Mouse (Mus musculus): ENCODE measurements around the gene Urb1. TPM values are rescaled to one million over a fixed set of nuclear protein-coding genes. Genes with fewer than 3 reads are reported as not detected.
"Not testable (repeated sequence)": the region's sequence is repeated elsewhere in the genome, so short reads cannot be mapped to it uniquely, and the experiment has no call there.

Urb1 gene
- polyA plus RNA-seq, 1 experiment from 2014 or later, result 9.7 TPM

DNA sequence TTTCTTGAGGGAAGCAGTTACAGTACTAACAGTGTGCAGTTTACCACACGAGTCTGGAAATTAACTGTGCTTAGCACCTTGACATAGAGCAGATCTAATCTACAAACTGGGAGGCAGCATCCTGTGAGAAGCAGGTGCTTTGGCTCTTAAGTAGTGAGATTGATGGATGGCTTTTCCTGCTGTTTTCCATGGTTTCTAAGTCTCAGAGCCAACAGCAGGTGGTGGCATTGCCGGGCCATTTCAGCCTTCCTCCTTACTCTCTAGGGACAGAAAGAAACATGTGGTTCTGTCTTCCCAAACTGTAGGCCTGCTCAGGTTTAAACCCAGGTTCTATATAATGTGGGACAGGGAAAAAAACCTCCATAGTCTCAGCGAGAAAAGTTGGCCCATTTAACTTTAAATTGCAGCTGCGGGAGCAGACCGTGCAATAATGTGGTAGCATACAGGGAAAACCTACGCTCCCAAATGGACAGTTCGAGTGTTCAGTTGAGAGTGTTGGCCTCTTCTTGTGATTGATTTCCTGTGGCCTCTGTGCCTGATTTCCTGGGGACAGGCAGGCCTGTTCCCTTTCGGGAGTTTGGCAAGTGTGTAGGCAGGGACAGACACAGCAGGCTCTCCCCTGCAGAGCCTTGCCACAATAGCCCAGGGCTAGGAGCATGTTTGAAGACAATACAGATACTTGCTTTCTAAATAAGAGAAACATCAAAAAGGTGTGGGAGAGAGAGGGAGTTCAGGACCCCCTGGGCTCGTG lies 23.0 kb upstream of the Urb1 start:
- no peak overlapping the region for H3K4me2 ChIP-seq
- no peak overlapping the region for H3K9ac ChIP-seq
- H3K27me3 ChIP-seq (replicated peaks), result peaks cover 96% of the 10 kb centered on the region
- no peak overlapping the region for H3K27ac ChIP-seq
- no peaks in the 10 kb centered on the region for H3K36me3 ChIP-seq
- ATAC-seq, result no peak
- peaks cover 30% of the 10 kb centered on the region for H3K4me1 ChIP-seq
- H3K4me3 ChIP-seq, result no peak overlapping the region
- WGBS (ENCODE audit: insufficient replicate concordance), result 43% methylated on average over 9 of the region's 9 CpGs
- H3K9me3 ChIP-seq (replicated peaks), result no peaks in the 10 kb centered on the region

DNA sequence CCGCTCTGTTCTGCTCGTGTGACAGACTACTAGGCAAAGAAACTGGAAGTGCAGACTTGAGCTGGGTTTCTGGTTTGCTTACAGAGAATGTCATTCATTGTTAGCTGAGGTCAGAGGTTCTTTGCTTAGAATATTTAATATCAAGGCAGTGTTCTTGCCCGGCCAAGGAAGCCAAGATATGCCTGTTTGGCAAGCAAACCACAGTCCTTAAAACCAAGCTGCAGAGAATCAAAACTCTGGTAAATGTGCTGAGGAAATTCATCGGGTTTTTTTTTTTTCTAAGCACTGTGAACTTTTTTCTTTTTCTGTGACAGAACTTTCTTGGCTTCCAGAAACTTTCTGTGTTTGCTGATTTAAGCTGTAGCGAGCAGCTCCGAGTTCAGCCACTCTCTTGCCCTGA lies 22.3 kb upstream of the Urb1 start:
- WGBS (ENCODE audit: insufficient replicate concordance), result 46% methylated on average over 6 of the region's 6 CpGs

GRCm38 (mm10) chr16:90831676-90832075 lies 21.5 kb upstream of the Urb1 start:
- no peak for ATAC-seq
- WGBS (ENCODE audit: insufficient replicate concordance), result 26% methylated on average over 15 of the region's 15 CpGs
- Histone ChIP-seq H3K27me3 (replicated peaks) (peaks cover 87% of the 10 kb centered on the region), H3K36me3 (no peaks in the 10 kb centered on the region), H3K4me1 (peaks cover 36% of the 10 kb centered on the region), H3K27ac (no peak overlapping the region), H3K9me3 (replicated peaks) (no peaks in the 10 kb centered on the region), H3K4me2 (peak overlapping the region; percentile 86), H3K4me3 (peak overlapping the region; percentile 61; the same call in 1 of the 2 replicates), H3K9ac (no peak overlapping the region)

More for the DNA sequence above, 22.3 kb upstream of the Urb1 start:
- no peaks in the 10 kb centered on the region for H3K36me3 ChIP-seq
- no peak for ATAC-seq
- H3K9ac ChIP-seq, result no peak overlapping the region
- H3K4me1 ChIP-seq, result peaks cover 35% of the 10 kb centered on the region
- no peak overlapping the region for H3K4me2 ChIP-seq
- no peak overlapping the region for H3K27ac ChIP-seq
- H3K9me3 ChIP-seq (replicated peaks), result no peaks in the 10 kb centered on the region
- H3K27me3 ChIP-seq (replicated peaks), result peaks cover 93% of the 10 kb centered on the region
- no peak overlapping the region for H3K4me3 ChIP-seq

- WGBS (ENCODE audit: insufficient replicate concordance), result 2% methylated on average over 61 of the region's 67 CpGs
- ATAC-seq, result peak; percentile 52
- H3K4me1 ChIP-seq, result peaks cover 36% of the 10 kb centered on the region
- H3K27ac ChIP-seq, result peak overlapping the region; percentile 57
- H3K36me3 ChIP-seq, result no peaks in the 10 kb centered on the region
- peak overlapping the region; percentile 61 for H3K4me3 ChIP-seq
- peak overlapping the region; percentile 86 for H3K4me2 ChIP-seq
- no peaks in the 10 kb centered on the region for H3K9me3 ChIP-seq (replicated peaks)
- H3K27me3 ChIP-seq (replicated peaks), result peaks cover 80% of the 10 kb centered on the region
- peak overlapping the region; percentile 67 for H3K9ac ChIP-seq
These were observed 20.6 kb upstream of the Urb1 start for GRCm38 (mm10) chr16:90830686-90831439.

GRCm38 (mm10) chr16:90829894-90830685 lies 19.9 kb upstream of the Urb1 start:
- Histone ChIP-seq H3K4me2 (peak overlapping the region; percentile 86), H3K4me1 (peaks cover 36% of the 10 kb centered on the region), H3K9ac (peak overlapping the region; percentile 67), H3K27me3 (replicated peaks) (peaks cover 74% of the 10 kb centered on the region), H3K9me3 (replicated peaks) (no peaks in the 10 kb centered on the region), H3K27ac (peak overlapping the region; percentile 61), H3K36me3 (no peaks in the 10 kb centered on the region), H3K4me3 (peak overlapping the region; percentile 61)
- under 1% methylated on average over 45 of the region's 45 CpGs for WGBS (ENCODE audit: insufficient replicate concordance)
- ATAC-seq, result peak; percentile 93

DNA sequence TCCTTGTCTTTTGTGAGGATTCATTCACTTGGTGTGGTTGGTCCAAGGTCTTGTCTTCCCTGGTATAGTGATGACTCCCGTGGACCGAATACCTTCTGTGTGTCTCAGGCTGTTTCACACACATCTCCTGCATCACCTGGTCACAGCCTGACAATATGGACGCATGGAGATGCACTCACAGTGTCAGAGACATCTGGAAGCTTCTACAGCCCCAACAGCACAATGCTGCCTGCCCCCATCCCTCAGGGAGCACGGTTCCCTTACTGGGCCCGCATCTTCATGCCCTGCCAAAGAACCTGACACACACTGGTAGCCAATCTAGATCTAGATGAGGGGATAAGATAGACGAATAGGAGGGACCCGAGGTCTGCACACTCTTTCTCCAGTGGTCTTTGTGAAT lies 18.9 kb upstream of the Urb1 start:
- no peak for ATAC-seq
- Histone ChIP-seq H3K4me2 (peak overlapping the region; percentile 86), H3K27me3 (replicated peaks) (peaks cover 68% of the 10 kb centered on the region)

GRCm38 (mm10) chr16:90827498-90827897 lies 17.3 kb upstream of the Urb1 start:
- Histone ChIP-seq H3K27ac (no peak overlapping the region), H3K9ac (no peak overlapping the region), H3K27me3 (replicated peaks) (peaks cover 52% of the 10 kb centered on the region), H3K4me3 (no peak overlapping the region), H3K4me1 (peaks cover 45% of the 10 kb centered on the region), H3K4me2 (no peak overlapping the region), H3K36me3 (no peaks in the 10 kb centered on the region), H3K9me3 (replicated peaks) (no peaks in the 10 kb centered on the region)
- 79% methylated on average over 9 of the region's 9 CpGs for WGBS (ENCODE audit: insufficient replicate concordance)
- no peak for ATAC-seq

More for the DNA sequence above, 18.9 kb upstream of the Urb1 start:
- 67% methylated on average over 7 of the region's 7 CpGs for WGBS (ENCODE audit: insufficient replicate concordance)
- H3K9ac ChIP-seq, result no peak overlapping the region; the same call in 1 of the 2 replicates
- 0 out of 2 replicates have a peak overlapping the region, but pooled peaks have one; percentile 61 for H3K27ac ChIP-seq
- H3K4me3 ChIP-seq, result no peak overlapping the region
- H3K9me3 ChIP-seq (replicated peaks), result no peaks in the 10 kb centered on the region
- H3K4me1 ChIP-seq, result peaks cover 36% of the 10 kb centered on the region
- no peaks in the 10 kb centered on the region for H3K36me3 ChIP-seq

GRCm38 (mm10) chr16:90826457-90826856 lies 16.2 kb upstream of the Urb1 start, which contains the start of gene Eva1c:
Eva1c (plus strand) TSS chr16:90826719.
- Histone ChIP-seq H3K4me3 (no peak within 1 kb of the TSS), H3K36me3 (no peaks in the 10 kb centered on the region), H3K27me3 (replicated peaks) (peaks cover 48% of the 10 kb centered on the region), H3K4me2 (no peak within 1 kb of the TSS), H3K9ac (no peak within 1 kb of the TSS), H3K4me1 (peaks cover 52% of the 10 kb centered on the region), H3K9me3 (replicated peaks) (no peaks in the 10 kb centered on the region), H3K27ac (no peak within 1 kb of the TSS)
- no peak for ATAC-seq
- WGBS (ENCODE audit: insufficient replicate concordance), result 56% methylated on average over 7 of the region's 7 CpGs

DNA sequence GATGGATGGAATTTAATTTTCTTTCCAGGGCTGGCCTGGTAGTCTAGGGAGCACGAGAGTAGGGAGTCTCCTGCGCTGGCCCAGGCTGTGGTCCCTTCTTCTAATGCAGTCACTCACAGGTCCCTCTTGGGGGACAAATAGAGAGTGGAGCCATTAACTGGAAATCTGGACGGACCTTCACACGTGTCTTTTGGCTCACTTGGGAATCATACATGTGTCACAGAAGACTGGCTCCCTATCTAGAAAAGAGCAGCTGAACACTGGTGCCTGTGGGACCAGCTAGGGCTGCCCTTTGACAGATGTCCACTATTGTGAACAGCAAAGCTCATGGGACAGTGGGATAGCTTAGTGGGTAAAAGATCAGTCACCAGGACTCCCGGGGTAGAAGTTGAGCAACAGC lies 15.8 kb upstream of the Urb1 start:
- no peaks in the 10 kb centered on the region for H3K9me3 ChIP-seq (replicated peaks)
- no peaks in the 10 kb centered on the region for H3K36me3 ChIP-seq
- H3K9ac ChIP-seq, result no peak overlapping the region
- H3K27me3 ChIP-seq (replicated peaks), result peaks cover 47% of the 10 kb centered on the region
- ATAC-seq, result no peak
- no peak overlapping the region for H3K4me3 ChIP-seq
- peaks cover 52% of the 10 kb centered on the region for H3K4me1 ChIP-seq
- WGBS (ENCODE audit: insufficient replicate concordance), result 72% methylated on average over 5 of the region's 5 CpGs
- H3K4me2 ChIP-seq, result no peak overlapping the region
- H3K27ac ChIP-seq, result no peak overlapping the region

DNA sequence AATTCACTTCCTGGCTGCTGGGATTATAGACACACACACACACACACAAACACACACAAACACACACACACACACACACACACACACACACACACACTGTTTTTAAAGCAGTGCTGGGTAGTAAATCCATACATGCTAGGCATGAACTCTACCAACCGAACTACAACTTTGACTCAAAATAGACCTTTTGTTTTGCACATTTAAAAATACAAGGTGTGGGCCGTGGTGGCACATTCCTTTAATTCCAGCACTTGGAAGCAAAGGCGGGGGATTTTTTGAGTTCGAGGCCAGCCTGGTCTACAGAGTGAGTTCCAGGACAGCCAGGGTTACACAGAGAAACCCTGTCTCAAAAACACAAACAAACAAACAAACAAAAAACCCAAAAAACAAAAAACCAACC lies 13.8 kb upstream of the Urb1 start:
- not testable (repeated sequence) for H3K9me3 ChIP-seq (replicated peaks); H3K27ac ChIP-seq; H3K36me3 ChIP-seq; H3K4me3 ChIP-seq; H3K4me2 ChIP-seq; H3K9ac ChIP-seq; ATAC-seq
- 73% methylated on average over 4 of the region's 4 CpGs for WGBS (ENCODE audit: insufficient replicate concordance)
- Histone ChIP-seq H3K4me1 (peaks cover 45% of the 10 kb centered on the region), H3K27me3 (replicated peaks) (peaks cover 30% of the 10 kb centered on the region)

DNA sequence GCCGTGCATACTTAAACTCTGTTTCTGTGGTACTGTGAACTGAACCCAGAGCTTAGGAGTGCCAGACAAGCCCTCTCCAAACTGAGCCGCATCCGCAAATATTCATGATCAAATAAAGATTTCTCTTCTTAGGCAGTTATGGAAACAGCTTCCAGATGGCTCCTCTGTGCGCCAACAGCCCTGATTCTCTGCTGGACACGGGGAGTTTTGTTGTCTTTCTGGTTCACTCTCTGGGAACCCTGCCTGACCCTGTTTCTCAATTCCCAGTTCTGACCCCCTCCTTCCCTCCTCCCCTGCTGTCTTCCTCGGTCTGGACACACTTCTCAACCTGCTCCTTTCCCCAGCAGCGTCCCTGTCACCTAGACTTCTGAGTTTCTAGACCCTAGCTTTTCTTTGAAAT lies 12.8 kb upstream of the Urb1 start:
- Histone ChIP-seq H3K27me3 (replicated peaks) (peaks cover 26% of the 10 kb centered on the region), H3K4me3 (no peak overlapping the region), H3K36me3 (no peaks in the 10 kb centered on the region), H3K4me2 (0 out of 2 replicates have a peak overlapping the region, but pooled peaks have one; percentile 44), H3K9me3 (replicated peaks) (no peaks in the 10 kb centered on the region), H3K4me1 (peaks cover 43% of the 10 kb centered on the region), H3K27ac (peak overlapping the region; percentile 67), H3K9ac (no peak overlapping the region)
- no peak for ATAC-seq
- WGBS (ENCODE audit: insufficient replicate concordance), result 65% methylated on average over 7 of the region's 7 CpGs

Data from liver, embryonic 12.5 days (tissue).